Mouse (Mus musculus): ENCODE results near the gene Cdh13. TPM values are rescaled to one million over a fixed set of nuclear protein-coding genes. Genes with fewer than 3 reads are reported as not detected.
A peak's percentile ranks its signal among the peaks of the same experiment; 100 is the strongest.
"Not testable (repeated sequence)": the region's sequence is repeated elsewhere in the genome, so short reads cannot be mapped to it uniquely, and the experiment has no call there.

Gene Cdh13
- polyA plus RNA-seq, 1 experiment from 2014 or later, result 44.4 TPM

- Histone ChIP-seq H3K27me3 (replicated peaks) (no peaks in the 10 kb centered on the region), H3K4me1 (replicated peaks) (no peaks in the 10 kb centered on the region), H3K9ac (no peak overlapping the region), H3K4me3 (no peak overlapping the region), H3K36me3 (no peaks in the 10 kb centered on the region), H3K9me3 (replicated peaks) (no peaks in the 10 kb centered on the region), H3K27ac (ENCODE audit: poor library complexity, severe bottlenecking) (no peak overlapping the region), H3K4me2 (no peak overlapping the region)
- WGBS, result 68% methylated on average over 4 of the region's 4 CpGs
- ATAC-seq (ENCODE audit: insufficient number of reproducible peaks, low FRiP score), result no peak
These were observed 1001.4 kb downstream of the Cdh13 start for GRCm38 (mm10) chr8:119284920-119285319.

GRCm38 (mm10) chr8:119295477-119295876, 1011.9 kb downstream of the Cdh13 start:
- ATAC-seq (ENCODE audit: insufficient number of reproducible peaks, low FRiP score), result no peak
- Histone ChIP-seq H3K27me3 (replicated peaks) (no peaks in the 10 kb centered on the region), H3K4me2 (no peak overlapping the region), H3K36me3 (0 out of 2 replicates have a peak, but pooled peaks cover 3% of the 10 kb centered on the region), H3K27ac (ENCODE audit: poor library complexity, severe bottlenecking) (no peak overlapping the region), H3K9me3 (replicated peaks) (peaks cover 13% of the 10 kb centered on the region), H3K9ac (no peak overlapping the region), H3K4me3 (no peak overlapping the region), H3K4me1 (replicated peaks) (no peaks in the 10 kb centered on the region)
- WGBS, result 73% methylated on average over 13 of the region's 13 CpGs

DNA sequence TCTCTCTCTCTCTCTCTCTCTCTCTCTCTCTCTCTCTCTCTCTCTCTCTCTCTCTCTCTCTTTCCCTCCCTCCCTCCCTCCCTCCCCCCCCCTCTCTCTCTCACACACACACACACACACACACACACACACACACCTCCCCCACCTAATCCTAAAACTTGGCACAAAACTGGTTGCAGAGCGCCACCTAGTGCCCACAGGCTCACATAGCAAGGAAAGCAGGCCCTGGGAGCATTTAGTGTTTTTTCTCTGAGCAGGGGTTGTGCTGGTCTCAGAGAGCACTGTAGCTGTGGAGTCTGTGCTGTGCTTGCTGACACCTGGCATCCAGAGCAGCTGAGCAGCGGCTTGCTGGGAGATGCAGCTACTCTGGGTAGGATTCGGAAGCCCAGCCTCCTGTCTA, 1014.2 kb downstream of the Cdh13 start:
- peaks cover 31% of the 10 kb centered on the region for H3K9me3 ChIP-seq (replicated peaks)
- H3K4me1 ChIP-seq (replicated peaks); H3K4me2 ChIP-seq; H3K9ac ChIP-seq; H3K27ac ChIP-seq (ENCODE audit: poor library complexity, severe bottlenecking); H3K36me3 ChIP-seq; H3K27me3 ChIP-seq (replicated peaks); H3K4me3 ChIP-seq; ATAC-seq (ENCODE audit: insufficient number of reproducible peaks, low FRiP score): not testable (repeated sequence)
- 24% methylated on average over 3 of the region's 3 CpGs for WGBS

DNA sequence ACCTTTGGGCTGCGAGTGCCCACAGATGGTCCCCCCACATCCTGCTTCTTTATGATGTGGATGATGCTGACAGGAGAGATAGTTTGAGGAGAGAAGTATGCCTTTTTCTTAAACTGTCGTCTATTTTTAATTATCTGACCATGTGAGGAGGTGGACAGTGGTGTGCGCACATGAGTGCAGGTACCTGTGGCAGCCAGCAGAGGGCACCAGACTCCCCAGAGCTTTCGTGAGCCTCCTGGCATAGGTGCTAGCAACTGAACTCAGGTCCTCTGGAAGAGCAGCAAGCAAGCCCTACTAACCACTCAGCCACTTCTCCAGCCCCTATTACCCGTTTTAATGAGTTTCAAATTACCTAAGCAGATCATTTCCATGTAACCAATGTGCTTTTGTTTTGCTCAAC, 1016.8 kb downstream of the Cdh13 start:
- Histone ChIP-seq H3K4me2 (no peak overlapping the region), H3K4me3 (no peak overlapping the region), H3K9me3 (replicated peaks) (peaks cover 26% of the 10 kb centered on the region), H3K9ac (no peak overlapping the region), H3K36me3 (no peaks in the 10 kb centered on the region), H3K27ac (ENCODE audit: poor library complexity, severe bottlenecking) (no peak overlapping the region), H3K27me3 (replicated peaks) (no peaks in the 10 kb centered on the region), H3K4me1 (replicated peaks) (no peaks in the 10 kb centered on the region)
- no peak for ATAC-seq (ENCODE audit: insufficient number of reproducible peaks, low FRiP score)
- WGBS, result 87% methylated on average over 5 of the region's 5 CpGs

GRCm38 (mm10) chr8:119304196-119304595, 1020.7 kb downstream of the Cdh13 start:
- Histone ChIP-seq H3K9me3 (replicated peaks) (peaks cover 24% of the 10 kb centered on the region), H3K27ac (ENCODE audit: poor library complexity, severe bottlenecking) (no peak overlapping the region), H3K36me3 (no peaks in the 10 kb centered on the region), H3K9ac (no peak overlapping the region), H3K4me2 (no peak overlapping the region), H3K4me1 (replicated peaks) (no peaks in the 10 kb centered on the region), H3K27me3 (replicated peaks) (no peaks in the 10 kb centered on the region), H3K4me3 (no peak overlapping the region)
- no peak for ATAC-seq (ENCODE audit: insufficient number of reproducible peaks, low FRiP score)
- WGBS, result 80% methylated on average over 8 of the region's 8 CpGs

DNA sequence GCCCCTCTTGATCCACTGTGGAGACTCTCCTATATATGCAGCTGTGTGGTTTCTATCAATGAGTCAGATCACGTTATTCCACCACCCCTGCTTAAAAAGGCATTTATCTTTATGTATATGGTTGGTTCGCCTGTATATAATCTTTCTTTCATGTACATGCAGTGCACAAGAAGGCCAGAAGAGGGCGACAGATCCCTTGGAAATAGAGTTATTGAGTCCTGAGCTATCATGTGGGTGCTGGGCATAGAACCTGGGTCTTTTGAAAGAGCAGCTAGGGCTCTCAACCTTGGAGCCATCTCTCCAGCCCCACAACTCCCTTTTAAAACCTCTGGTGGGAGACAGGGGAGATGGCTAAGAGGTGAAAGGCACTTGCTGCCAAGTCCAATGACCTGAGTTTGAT, 1027.9 kb downstream of the Cdh13 start:
- no peaks in the 10 kb centered on the region for H3K27me3 ChIP-seq (replicated peaks)
- H3K4me3 ChIP-seq, result no peak overlapping the region
- no peak overlapping the region for H3K27ac ChIP-seq (ENCODE audit: poor library complexity, severe bottlenecking)
- H3K9ac ChIP-seq, result no peak overlapping the region
- H3K36me3 ChIP-seq, result peaks cover 3% of the 10 kb centered on the region; the same call in 1 of the 2 replicates
- peaks cover 10% of the 10 kb centered on the region; the same call in 1 of the 2 replicates for H3K9me3 ChIP-seq (replicated peaks)
- H3K4me2 ChIP-seq, result no peak overlapping the region
- WGBS, result 34% methylated on average over 3 of the region's 3 CpGs
- no peaks in the 10 kb centered on the region for H3K4me1 ChIP-seq (replicated peaks)
- ATAC-seq (ENCODE audit: insufficient number of reproducible peaks, low FRiP score), result no peak

GRCm38 (mm10) chr8:119323215-119323614, 1039.7 kb downstream of the Cdh13 start:
- no peak overlapping the region for H3K27ac ChIP-seq (ENCODE audit: poor library complexity, severe bottlenecking)
- peaks cover 8% of the 10 kb centered on the region; the same call in 1 of the 2 replicates for H3K9me3 ChIP-seq (replicated peaks)
- no peaks in the 10 kb centered on the region for H3K27me3 ChIP-seq (replicated peaks)
- ATAC-seq (ENCODE audit: insufficient number of reproducible peaks, low FRiP score), result no peak
- H3K4me2 ChIP-seq, result no peak overlapping the region
- H3K36me3 ChIP-seq, result 0 out of 2 replicates have a peak, but pooled peaks cover 6% of the 10 kb centered on the region
- WGBS, result 52% methylated on average over 6 of the region's 6 CpGs
- no peaks in the 10 kb centered on the region for H3K4me1 ChIP-seq (replicated peaks)
- H3K9ac ChIP-seq, result no peak overlapping the region
- H3K4me3 ChIP-seq, result no peak overlapping the region

DNA sequence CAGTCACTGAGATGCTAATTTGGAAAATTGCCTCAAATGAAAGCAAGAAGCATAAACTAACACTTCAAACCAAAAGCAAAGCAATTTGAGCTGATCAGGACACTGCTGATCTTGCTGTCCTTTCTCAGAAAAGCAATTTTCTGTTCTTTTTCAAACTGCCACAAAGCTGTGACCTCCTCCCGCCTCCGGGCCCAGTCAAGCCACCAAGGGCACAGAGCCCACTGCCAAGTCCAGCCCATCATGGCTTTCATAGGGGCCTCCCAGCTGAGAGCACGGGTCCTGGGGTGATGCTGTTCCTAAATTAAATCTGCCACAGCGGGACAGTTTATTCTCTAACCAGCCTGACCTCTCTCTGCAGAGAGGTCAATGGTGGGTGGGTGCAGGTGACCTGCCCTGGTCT, 1056.0 kb downstream of the Cdh13 start:
- 81% methylated on average over 4 of the region's 4 CpGs for WGBS
- Histone ChIP-seq H3K4me2 (no peak overlapping the region), H3K9ac (no peak overlapping the region), H3K9me3 (replicated peaks) (peaks cover 6% of the 10 kb centered on the region), H3K27ac (ENCODE audit: poor library complexity, severe bottlenecking) (no peak overlapping the region), H3K4me3 (no peak overlapping the region), H3K36me3 (no peaks in the 10 kb centered on the region), H3K4me1 (replicated peaks) (no peaks in the 10 kb centered on the region), H3K27me3 (replicated peaks) (no peaks in the 10 kb centered on the region)
- no peak for ATAC-seq (ENCODE audit: insufficient number of reproducible peaks, low FRiP score)

GRCm38 (mm10) chr8:119343606-119344005, 1060.1 kb downstream of the Cdh13 start:
- Histone ChIP-seq H3K4me2 (peak overlapping the region; percentile 75), H3K27ac (ENCODE audit: poor library complexity, severe bottlenecking) (no peak overlapping the region), H3K9ac (no peak overlapping the region), H3K36me3 (peaks cover 29% of the 10 kb centered on the region), H3K4me3 (peak overlapping the region; percentile 91), H3K9me3 (replicated peaks) (peaks cover 2% of the 10 kb centered on the region), H3K4me1 (replicated peaks) (peaks cover 6% of the 10 kb centered on the region), H3K27me3 (replicated peaks) (no peaks in the 10 kb centered on the region)
- 78% methylated on average over 3 of the region's 3 CpGs for WGBS
- no peak for ATAC-seq (ENCODE audit: insufficient number of reproducible peaks, low FRiP score)

DNA sequence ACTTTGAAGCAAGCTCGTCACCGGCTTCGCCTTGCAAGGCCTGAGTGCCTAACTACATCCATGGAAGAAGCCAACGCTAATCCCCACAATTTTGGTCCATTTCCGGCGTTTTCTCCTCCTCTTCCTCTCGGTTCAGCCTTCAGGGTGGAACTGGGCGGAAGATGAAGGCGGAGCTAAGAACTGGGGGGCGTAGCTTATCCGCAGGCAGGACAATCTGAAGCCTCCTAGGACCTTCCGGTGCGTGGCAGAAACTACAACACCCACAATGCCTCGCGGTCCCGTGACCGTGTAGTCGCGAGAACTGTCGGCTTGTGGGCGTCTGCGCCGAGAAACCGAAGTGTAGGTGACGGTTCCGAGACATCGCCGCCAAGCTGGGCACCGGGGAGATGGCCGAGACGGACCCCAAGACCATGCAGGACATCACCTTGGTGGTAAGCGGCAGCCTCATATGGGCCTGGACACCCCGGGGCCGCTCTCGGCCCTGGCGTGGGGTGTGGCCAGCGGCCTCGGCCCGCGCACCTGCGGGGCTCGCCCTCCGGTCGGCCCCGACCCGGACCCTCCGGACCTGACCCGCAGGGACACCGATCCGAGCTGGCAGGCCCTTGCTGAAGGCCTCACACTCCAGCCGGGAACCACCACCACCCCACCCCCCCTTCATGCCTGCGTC, 1060.8 kb downstream of the Cdh13 start, which contains the start of gene Hsbp1:
Gene Hsbp1 (plus strand): TSS at position 299 of the 667 bp plus-strand sequence.
- Histone ChIP-seq H3K9me3 (replicated peaks) (no peaks in the 10 kb centered on the region; the same call in 1 of the 2 replicates), H3K4me2 (peak within 1 kb of the TSS; percentile 75), H3K9ac (peak within 1 kb of the TSS; percentile 96), H3K27ac (ENCODE audit: poor library complexity, severe bottlenecking) (peak within 1 kb of the TSS; percentile 13; the same call in 1 of the 2 replicates), H3K4me1 (replicated peaks) (peaks cover 6% of the 10 kb centered on the region), H3K27me3 (replicated peaks) (no peaks in the 10 kb centered on the region), H3K4me3 (peak within 1 kb of the TSS; percentile 91), H3K36me3 (peaks cover 36% of the 10 kb centered on the region)
- 3% methylated on average over 52 of the region's 52 CpGs for WGBS
- ATAC-seq (ENCODE audit: insufficient number of reproducible peaks, low FRiP score), result peak; percentile 99

DNA sequence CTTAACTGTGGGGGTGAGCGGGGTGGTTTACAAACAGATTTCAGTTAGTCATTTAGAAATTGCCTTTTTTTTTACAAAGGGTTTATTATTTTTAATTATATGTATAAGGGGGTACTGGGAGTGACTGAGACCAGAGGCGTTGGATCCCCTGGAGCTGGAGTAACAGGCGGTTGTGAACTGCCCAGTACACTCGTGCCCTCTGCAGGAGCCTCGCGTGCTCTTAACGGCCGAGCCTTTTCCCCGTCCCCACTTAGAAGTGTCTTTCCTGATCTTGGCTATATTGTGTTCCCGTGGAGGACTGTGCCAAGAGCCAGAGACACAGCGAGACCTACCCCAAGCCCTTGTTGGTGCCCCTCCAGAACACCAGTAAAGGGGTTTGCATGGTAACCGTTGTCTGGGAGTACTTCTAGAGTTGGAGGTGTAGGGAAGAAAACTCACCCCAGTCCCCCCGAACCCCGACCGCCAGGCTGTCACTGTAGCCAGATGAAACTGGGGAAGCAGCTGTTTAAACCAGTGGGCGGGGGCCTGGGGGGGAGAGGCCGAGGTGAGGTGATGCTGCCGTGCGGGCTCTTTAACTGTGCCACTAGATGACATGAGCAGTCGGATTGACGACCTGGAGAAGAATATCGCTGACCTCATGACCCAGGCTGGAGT, 1061.6 kb downstream of the Cdh13 start:
- ATAC-seq (ENCODE audit: insufficient number of reproducible peaks, low FRiP score), result no peak
- peak overlapping the region; percentile 96 for H3K9ac ChIP-seq
- H3K27me3 ChIP-seq (replicated peaks), result no peaks in the 10 kb centered on the region
- H3K4me1 ChIP-seq (replicated peaks), result peaks cover 6% of the 10 kb centered on the region
- H3K27ac ChIP-seq (ENCODE audit: poor library complexity, severe bottlenecking), result 0 out of 2 replicates have a peak overlapping the region, but pooled peaks have one; percentile 13
- H3K4me2 ChIP-seq, result peak overlapping the region; percentile 75
- H3K36me3 ChIP-seq, result peaks cover 41% of the 10 kb centered on the region
- 35% methylated on average over 22 of the region's 22 CpGs for WGBS
- peak overlapping the region; percentile 91 for H3K4me3 ChIP-seq
- no peaks in the 10 kb centered on the region; the same call in 1 of the 2 replicates for H3K9me3 ChIP-seq (replicated peaks)
